Mouse (Mus musculus): ENCODE results near the gene Nlgn3.
A peak's percentile ranks its signal among the peaks of the same experiment; 100 is the strongest.
"Not testable (repeated sequence)": the region's sequence is repeated elsewhere in the genome, so short reads cannot be mapped to it uniquely, and the experiment has no call there.

Nlgn3 gene

GRCm38 (mm10) chrX:101300427-101301030, 1.6 kb downstream of the Nlgn3 start:
- DNase-seq: no peak

- no peak for DNase-seq
Observed at GRCm38 (mm10) chrX:101301654-101302053, 2.7 kb downstream of the Nlgn3 start.

GRCm38 (mm10) chrX:101304646-101305045, 5.7 kb downstream of the Nlgn3 start:
- DNase-seq: no peak

GRCm38 (mm10) chrX:101309299-101309698, 10.3 kb downstream of the Nlgn3 start:
- no peak for DNase-seq

- DNase-seq: no peak
Observed at GRCm38 (mm10) chrX:101313625-101314359, 14.8 kb downstream of the Nlgn3 start.

- DNase-seq: no peak
Observed at GRCm38 (mm10) chrX:101319775-101320174, 20.8 kb downstream of the Nlgn3 start.

GRCm38 (mm10) chrX:101325989-101326899, 27.3 kb downstream of the Nlgn3 start:
- DNase-seq: no peak

- peak; percentile 71 for DNase-seq
Observed at GRCm38 (mm10) chrX:101329372-101330028, 30.5 kb downstream of the Nlgn3 start.

GRCm38 (mm10) chrX:101332031-101332374, 33.0 kb downstream of the Nlgn3 start:
- DNase-seq: no peak

- DNase-seq: peak; percentile 94
Observed at GRCm38 (mm10) chrX:101332375-101333211, 33.6 kb downstream of the Nlgn3 start.

GRCm38 (mm10) chrX:101334606-101335005, 35.6 kb downstream of the Nlgn3 start:
- DNase-seq: peak; percentile 24

- no peak for DNase-seq
Observed at GRCm38 (mm10) chrX:101338666-101339065, 39.7 kb downstream of the Nlgn3 start.

- not testable (repeated sequence) for DNase-seq
Observed at GRCm38 (mm10) chrX:101342837-101343236, 43.9 kb downstream of the Nlgn3 start.

- DNase-seq: no peak
Observed at GRCm38 (mm10) chrX:101345456-101345855, 46.5 kb downstream of the Nlgn3 start.

GRCm38 (mm10) chrX:101346475-101346874, 47.5 kb downstream of the Nlgn3 start:
- no peak for DNase-seq

GRCm38 (mm10) chrX:101351188-101351587, 52.2 kb downstream of the Nlgn3 start:
- DNase-seq: no peak

GRCm38 (mm10) chrX:101358902-101359301, 59.9 kb downstream of the Nlgn3 start:
- DNase-seq: not testable (repeated sequence)

GRCm38 (mm10) chrX:101369001-101369400, 70.0 kb downstream of the Nlgn3 start:
- DNase-seq: no peak

- no peak for DNase-seq
Observed at GRCm38 (mm10) chrX:101370573-101370972, 71.6 kb downstream of the Nlgn3 start.

GRCm38 (mm10) chrX:101372946-101373345, 74.0 kb downstream of the Nlgn3 start:
- DNase-seq: no peak

Data from kidney, adult 9 months (tissue).